Mouse (Mus musculus) adrenal gland, adult 18-20 months (tissue): Measurements from ENCODE around the gene Dnajb9. TPM values are rescaled to one million over a fixed set of nuclear protein-coding genes. Genes with fewer than 3 reads are reported as not detected.

Experiments used
- microRNA-seq, 2 experiments: library from miRNA; unstranded; fragments of <30 nt; microRNA quantifications; one replicate each; pipeline ENCODE4 v1.2.0; 2021; ENCODE audit warnings: borderline number of aligned reads in 2 of 2
- total RNA-seq, 2 experiments: library from RNA; stranded (reverse); gene quantifications; 1 replicate in 1 of 2; 2 replicates in 1 of 2; pipeline ENCODE4 v1.2.3; 2021

Dnajb9 gene
- total RNA-seq, 2 experiments from 2014 or later, result 56.9 TPM

Small RNA genes within 50 kb of the gene (microRNA-seq; reads per million reads assigned to microRNA genes)
- gene Mir5627, result 0 reads per million in 2 experiments

Other genes with a start within 250 kb of the Dnajb9 start
- gene Pnpla8, start 11.0 kb upstream of the Dnajb9 start, total RNA-seq, result 100 to 1,000 TPM; 123 to 143 TPM
- gene Nrcam, start 118.6 kb upstream of the Dnajb9 start, total RNA-seq, result 1 to 10 TPM; 4.4 to 9.3 TPM